8 mouse cellular contexts compared by ENCODE assay signal in the genomic region with DNA sequence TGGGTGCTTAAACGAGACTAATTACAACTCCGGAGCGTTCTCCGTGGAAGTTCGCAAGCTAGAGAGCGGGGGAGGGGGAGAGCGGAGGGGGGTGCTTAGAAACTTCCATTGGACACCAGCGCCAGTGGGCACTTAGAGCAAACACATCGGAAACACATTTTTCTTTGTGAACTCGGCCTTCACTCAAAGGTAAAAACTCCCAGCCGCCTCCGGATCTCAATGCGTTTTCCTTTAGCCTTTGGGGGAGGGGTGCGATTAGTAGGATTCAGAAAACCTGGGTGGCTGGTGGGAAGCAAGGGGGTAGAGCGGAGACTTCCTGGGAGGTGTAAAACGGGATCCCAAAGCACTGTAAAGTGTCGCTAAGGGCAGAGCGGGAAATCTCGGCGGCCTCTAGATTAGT. TPM values are rescaled to one million over a fixed set of nuclear protein-coding genes. Genes with fewer than 3 reads are reported as not detected.
DNase-seq lines count a peak whose midpoint lies in the region; ATAC-seq and TF ChIP-seq lines count a peak whose summit lies in the region.

No protein-coding gene starts in this region.

- peak overlapping the region; percentile 92 for H3K4me2 ChIP-seq in heart, postnatal 0 days (ENCODE audit: low read depth, low read length)
- peak overlapping the region; percentile 90 for H3K4me2 ChIP-seq in limb, embryonic 13.5 days (replicated peaks)

- H3K27ac ChIP-seq in bone marrow macrophage, adult 2 months (ENCODE audit: insufficient read depth, low read depth, low read length): peak overlapping the region; percentile 76
- no peak overlapping the region for H3K27ac ChIP-seq in heart, postnatal 0 days (ENCODE audit: low read depth)
- H3K27ac ChIP-seq in limb, embryonic 13.5 days: peak overlapping the region; percentile 97

- no peaks in the 10 kb centered on the region; the same call in 1 of the 2 replicates for H3K4me1 ChIP-seq in erythroblast, embryonic 14.5 days (ENCODE audit: control insufficient read depth)
- H3K4me1 ChIP-seq in bone marrow macrophage, adult 2 months (ENCODE audit: control insufficient read depth, insufficient read depth, low read length): peaks cover 4% of the 10 kb centered on the region; the same call in 1 of the 2 replicates
- peaks cover 9% of the 10 kb centered on the region; the same call in 1 of the 2 replicates for H3K4me1 ChIP-seq in heart, postnatal 0 days (ENCODE audit: control insufficient read depth, insufficient read depth)
- peaks cover 24% of the 10 kb centered on the region for H3K4me1 ChIP-seq in limb, embryonic 13.5 days

- H3K9ac ChIP-seq in heart, postnatal 0 days (replicated peaks; ENCODE audit: low read depth, low read length): peak overlapping the region; percentile 49
- peak overlapping the region; percentile 100 for H3K9ac ChIP-seq in limb, embryonic 13.5 days

- peak overlapping the region; percentile 35 for H3K4me3 ChIP-seq in erythroblast, embryonic 14.5 days (replicated peaks)
- H3K4me3 ChIP-seq in bone marrow macrophage, adult 2 months (ENCODE audit: insufficient read depth, low read length): peak overlapping the region; percentile 62
- peak overlapping the region; percentile 73 for H3K4me3 ChIP-seq in heart, postnatal 0 days (ENCODE audit: low read depth, low read length)
- H3K4me3 ChIP-seq in limb, embryonic 13.5 days: peak overlapping the region; percentile 94

- peaks cover 62% of the 10 kb centered on the region for H3K27me3 ChIP-seq in erythroblast, embryonic 14.5 days (ENCODE audit: control insufficient read depth)
- 0 out of 2 replicates have a peak, but pooled peaks cover 6% of the 10 kb centered on the region for H3K27me3 ChIP-seq in heart, postnatal 0 days (ENCODE audit: control insufficient read depth, insufficient read depth, low read length)
- no peaks in the 10 kb centered on the region for H3K27me3 ChIP-seq in limb, embryonic 13.5 days

- no peak for DNase-seq in heart, postnatal 0 days (ENCODE audit: low spot score)
- DNase-seq in retina, postnatal 1 day: peak; percentile 63
- DNase-seq in right cerebral cortex, postnatal 36 days (ENCODE audit: low spot score in 2 of 2): no peak

- TF ChIP-seq POLR2A in bone marrow macrophage, adult 2 months (IDR thresholded peaks at IDR 0.05; ENCODE audit: borderline replicate concordance, low read depth, low read length): no peak

- TF ChIP-seq CTCF in bone marrow macrophage, adult 2 months (IDR thresholded peaks at IDR 0.05; ENCODE audit: low read depth, low read length): no peak
- TF ChIP-seq CTCF in heart, postnatal 0 days (IDR thresholded peaks at IDR 0.05; ENCODE audit: low read depth): no peak

- WGBS in heart, postnatal 0 days: 1% methylated on average over 20 of the region's 20 CpGs
- WGBS in limb, embryonic 13.5 days: under 1% methylated on average over 20 of the region's 20 CpGs

- H3K36me3 ChIP-seq in erythroblast, embryonic 14.5 days (ENCODE audit: control insufficient read depth): no peaks in the 10 kb centered on the region
- H3K36me3 ChIP-seq in heart, postnatal 0 days (replicated peaks; ENCODE audit: control insufficient read depth, insufficient read depth, low read length): no peaks in the 10 kb centered on the region
- peaks cover 16% of the 10 kb centered on the region for H3K36me3 ChIP-seq in limb, embryonic 13.5 days

- no peak for TF ChIP-seq EP300 in heart, postnatal 0 days (IDR thresholded peaks at IDR 0.05; ENCODE audit: low read depth)

- ATAC-seq in erythroblast, adult 5-6 weeks (replicated peaks; ENCODE audit: low FRiP score, poor library complexity, severe bottlenecking): no peak
- ATAC-seq in heart, postnatal 0 days (ENCODE audit: insufficient read depth, low read depth): no peak
- no peak for ATAC-seq in limb, embryonic 13.5 days (ENCODE audit: low FRiP score, low read depth)
- ATAC-seq in inflammation-experienced regulatory T-cells, adult 6 months: no peak

- H3K9me3 ChIP-seq in erythroblast, embryonic 14.5 days (ENCODE audit: control insufficient read depth, low read length): no peaks in the 10 kb centered on the region
- H3K9me3 ChIP-seq in heart, postnatal 0 days (replicated peaks; ENCODE audit: control insufficient read depth, low read length): no peaks in the 10 kb centered on the region
- no peaks in the 10 kb centered on the region for H3K9me3 ChIP-seq in limb, embryonic 13.5 days

RNA-seq across cellular contexts. Expression of a gene that starts 2.0 kb away (rescaled TPM):
- polyA plus RNA-seq in erythroblast, embryonic 14.5 days (2012): 0.02 and 0.05 TPM in 2 replicates
- total RNA-seq in erythroblast, adult 5-6 weeks (2015; ENCODE audit: low replicate concordance): not detected in 2 replicates
- 0.14 TPM in 1 of 2 replicates, not detected in the other for total RNA-seq in erythroblast, adult 5-6 weeks (2017; ENCODE audit: low replicate concordance)
- 1.8 and 2.7 TPM in 2 replicates for polyA plus RNA-seq in bone marrow macrophage, adult 2 months (2012; ENCODE audit: insufficient read depth, insufficient read length, missing spikeins)
- total RNA-seq in heart, postnatal 0 days (2014; rRNA removed; ENCODE audit: low replicate concordance): 0.77 and 1.0 TPM in 2 replicates
- 0.53 and 0.63 TPM in 2 replicates for polyA plus RNA-seq in heart, postnatal 0 days (2015; fragmentation: Nextera tagmentation; extraction: Ambion mirVana)
- polyA plus RNA-seq in limb, embryonic 13.5 days (2015; fragmentation: Nextera tagmentation; extraction: Ambion mirVana): 88.7 and 108 TPM in 2 replicates
- polyA plus RNA-seq in inflammation-experienced regulatory T-cells, adult 6 months (2017; shearing (Covaris generic)): under 1 TPM in 2 of 3 experiments, not detected in 1; 0.16 to 0.59 TPM

Comparison
In these comparisons a context has a peak if more than half of its experiments do, and no peak if none do; other contexts are left out.
1. H3K4me3 ChIP-seq: peak in every context shown above with its lines; median percentile 94 in limb, embryonic 13.5 days; 73 in heart, postnatal 0 days; 62 in bone marrow macrophage, adult 2 months; 35 in erythroblast, embryonic 14.5 days.
2. RNA of a gene that starts 2.0 kb away (polyA plus RNA-seq): 88.7 to 108 TPM in limb, embryonic 13.5 days; 1.8 to 2.7 TPM in bone marrow macrophage, adult 2 months, 0.53 to 0.63 TPM in heart, postnatal 0 days, 0.16 to 0.59 TPM in inflammation-experienced regulatory T-cells, adult 6 months and 0.02 to 0.05 TPM in erythroblast, embryonic 14.5 days; every median in the first group is over 10 times any median in the second.